Mouse (Mus musculus) limb, embryonic 10.5 days (tissue): ENCODE measurements around the gene Slc44a1. TPM values are rescaled to one million over a fixed set of nuclear protein-coding genes. Genes with fewer than 3 reads are reported as not detected.

Experiments used
- DNase-seq: peaks from one replicate; pipeline ENCODE4 v3.0.0-alpha.2; 2017; ENCODE audit warnings: low spot score
- H3K27ac ChIP-seq: fragments of 300-500 bp; sonication (generic); 2 replicates; pipeline ENCODE4 v1.5.1; 2016; ENCODE audit warnings: mild to moderate bottlenecking
- H3K27me3 ChIP-seq: fragments of 300-500 bp; sonication (generic); 2 replicates; pipeline ENCODE4 v1.6.1; 2016; ENCODE audit warnings: low read depth, mild to moderate bottlenecking; ENCODE audit not compliant: poor library complexity, severe bottlenecking
- H3K36me3 ChIP-seq: fragments of 300-500 bp; sonication (generic); 2 replicates; pipeline ENCODE4 v1.6.1; 2016; ENCODE audit warnings: mild to moderate bottlenecking, moderate library complexity
- H3K4me1 ChIP-seq: fragments of 300-500 bp; sonication (generic); 2 replicates; pipeline ENCODE4 v1.6.1; 2016
- H3K4me3 ChIP-seq: fragments of 300-500 bp; sonication (generic); 2 replicates; pipeline ENCODE4 v1.5.1; 2016; ENCODE audit warnings: mild to moderate bottlenecking, moderate library complexity
- H3K9me3 ChIP-seq: fragments of 300-500 bp; sonication (generic); replicated peaks from 2 replicates; pipeline ENCODE4 v1.6.1; 2016; ENCODE audit warnings: mild to moderate bottlenecking
- WGBS: fragments of 180-500 bp; shearing (Covaris S2); methylation state at CpG from one replicate; pipeline ENCODE4 v1.1.7; 2016; 5-methylcytosine and 5-hydroxymethylcytosine counted together
- polyA plus RNA-seq: library from polyadenylated mRNA; unstranded; fragments of >200 nt; fragmentation: Nextera tagmentation; extraction: Ambion mirVana; gene quantifications from 2 replicates; pipeline ENCODE4 v1.2.1, GENCODE M21; 2016

The Slc44a1 gene
- polyA plus RNA-seq, 1 experiment from 2014 or later: 18.3 TPM

GRCm38 (mm10) chr4:53438836-53439480 lies 1.3 kb upstream of the Slc44a1 start:
- Histone ChIP-seq H3K4me1 (peaks cover 61% of the 10 kb centered on the region), H3K36me3 (no peaks in the 10 kb centered on the region), H3K4me3 (peak overlapping the region; percentile 89; the same call in 1 of the 2 replicates), H3K27ac (no peak overlapping the region), H3K27me3 (peaks cover 10% of the 10 kb centered on the region; the same call in 1 of the 2 replicates), H3K9me3 (no peaks in the 10 kb centered on the region)
- no peak for DNase-seq
- 83% methylated on average over 7 of the region's 7 CpGs for WGBS

GRCm38 (mm10) chr4:53439636-53440009 lies 590 bp upstream of the Slc44a1 start:
- Histone ChIP-seq H3K9me3 (no peaks in the 10 kb centered on the region), H3K27me3 (peaks cover 10% of the 10 kb centered on the region; the same call in 1 of the 2 replicates), H3K4me3 (peak overlapping the region; percentile 89), H3K27ac (peak overlapping the region; percentile 91), H3K4me1 (peaks cover 64% of the 10 kb centered on the region), H3K36me3 (no peaks in the 10 kb centered on the region)
- WGBS: 19% methylated on average over 9 of the region's 9 CpGs
- no peak for DNase-seq

- DNase-seq: peak; percentile 66
- peaks cover 62% of the 10 kb centered on the region for H3K4me1 ChIP-seq
- H3K27me3 ChIP-seq: peaks cover 10% of the 10 kb centered on the region; the same call in 1 of the 2 replicates
- H3K9me3 ChIP-seq: no peaks in the 10 kb centered on the region
- H3K27ac ChIP-seq: peak overlapping the region; percentile 91
- H3K36me3 ChIP-seq: no peaks in the 10 kb centered on the region
- peak overlapping the region; percentile 89 for H3K4me3 ChIP-seq
- WGBS: under 1% methylated on average over 44 of the region's 45 CpGs
Observed at GRCm38 (mm10) chr4:53440816-53441571, 781 bp downstream of the Slc44a1 start.

- no peak for DNase-seq
- Histone ChIP-seq H3K27me3 (peaks cover 10% of the 10 kb centered on the region; the same call in 1 of the 2 replicates), H3K36me3 (no peaks in the 10 kb centered on the region), H3K27ac (no peak overlapping the region), H3K9me3 (no peaks in the 10 kb centered on the region), H3K4me3 (peak overlapping the region; percentile 89), H3K4me1 (peaks cover 62% of the 10 kb centered on the region)
- 23% methylated on average over 4 of the region's 4 CpGs for WGBS
Observed at GRCm38 (mm10) chr4:53441683-53442082, 1.5 kb downstream of the Slc44a1 start.

GRCm38 (mm10) chr4:53446216-53446615 lies 6.0 kb downstream of the Slc44a1 start:
- 74% methylated on average over 3 of the region's 3 CpGs for WGBS
- peaks cover 31% of the 10 kb centered on the region for H3K4me1 ChIP-seq
- H3K36me3 ChIP-seq: no peaks in the 10 kb centered on the region

GRCm38 (mm10) chr4:53447773-53448172 lies 7.6 kb downstream of the Slc44a1 start:
- DNase-seq: no peak
- H3K4me1 ChIP-seq: peaks cover 18% of the 10 kb centered on the region
- WGBS: 95% methylated on average over 4 of the region's 4 CpGs
- no peaks in the 10 kb centered on the region for H3K27me3 ChIP-seq
- no peak overlapping the region for H3K4me3 ChIP-seq
- H3K27ac ChIP-seq: no peak overlapping the region
- H3K36me3 ChIP-seq: no peaks in the 10 kb centered on the region
- H3K9me3 ChIP-seq: no peaks in the 10 kb centered on the region

More at GRCm38 (mm10) chr4:53446216-53446615, 6.0 kb downstream of the Slc44a1 start:
- Histone ChIP-seq H3K4me3 (no peak overlapping the region), H3K27me3 (peaks cover 6% of the 10 kb centered on the region; the same call in 1 of the 2 replicates), H3K9me3 (no peaks in the 10 kb centered on the region), H3K27ac (no peak overlapping the region)
- no peak for DNase-seq

GRCm38 (mm10) chr4:53450736-53451135 lies 10.5 kb downstream of the Slc44a1 start:
- no peaks in the 10 kb centered on the region for H3K36me3 ChIP-seq
- H3K4me1 ChIP-seq: peaks cover 3% of the 10 kb centered on the region; the same call in 1 of the 2 replicates
- H3K4me3 ChIP-seq: no peak overlapping the region
- H3K27me3 ChIP-seq: no peaks in the 10 kb centered on the region
- no peak overlapping the region for H3K27ac ChIP-seq
- H3K9me3 ChIP-seq: no peaks in the 10 kb centered on the region
- WGBS: 86% methylated on average over 7 of the region's 7 CpGs
- no peak for DNase-seq

GRCm38 (mm10) chr4:53451887-53452286 lies 11.7 kb downstream of the Slc44a1 start:
- no peak overlapping the region for H3K27ac ChIP-seq
- DNase-seq: no peak
- no peak overlapping the region for H3K4me3 ChIP-seq
- WGBS: 66% methylated on average over 4 of the region's 4 CpGs
- no peaks in the 10 kb centered on the region for H3K9me3 ChIP-seq
- peaks cover 3% of the 10 kb centered on the region; the same call in 1 of the 2 replicates for H3K4me1 ChIP-seq
- H3K36me3 ChIP-seq: no peaks in the 10 kb centered on the region
- H3K27me3 ChIP-seq: no peaks in the 10 kb centered on the region

- no peaks in the 10 kb centered on the region for H3K36me3 ChIP-seq
- no peaks in the 10 kb centered on the region for H3K9me3 ChIP-seq
- peaks cover 3% of the 10 kb centered on the region; the same call in 1 of the 2 replicates for H3K4me1 ChIP-seq
- no peak overlapping the region for H3K27ac ChIP-seq
- no peaks in the 10 kb centered on the region for H3K27me3 ChIP-seq
- 81% methylated on average over 1 of the region's 1 CpGs for WGBS
- no peak overlapping the region for H3K4me3 ChIP-seq
- no peak for DNase-seq
Observed at GRCm38 (mm10) chr4:53452457-53452856, 12.2 kb downstream of the Slc44a1 start.

GRCm38 (mm10) chr4:53452976-53453889 lies 13.0 kb downstream of the Slc44a1 start:
- Histone ChIP-seq H3K4me3 (no peak overlapping the region), H3K9me3 (no peaks in the 10 kb centered on the region), H3K36me3 (no peaks in the 10 kb centered on the region), H3K4me1 (peaks cover 3% of the 10 kb centered on the region; the same call in 1 of the 2 replicates), H3K27me3 (no peaks in the 10 kb centered on the region), H3K27ac (no peak overlapping the region)
- 58% methylated on average over 10 of the region's 10 CpGs for WGBS
- DNase-seq: no peak

GRCm38 (mm10) chr4:53455885-53456284 lies 15.7 kb downstream of the Slc44a1 start:
- no peak overlapping the region for H3K27ac ChIP-seq

GRCm38 (mm10) chr4:53456570-53456969 lies 16.4 kb downstream of the Slc44a1 start:
- Histone ChIP-seq H3K4me3 (no peak overlapping the region), H3K27me3 (no peaks in the 10 kb centered on the region), H3K27ac (no peak overlapping the region), H3K9me3 (no peaks in the 10 kb centered on the region), H3K4me1 (no peaks in the 10 kb centered on the region), H3K36me3 (no peaks in the 10 kb centered on the region)
- WGBS: 92% methylated on average over 6 of the region's 6 CpGs
- DNase-seq: no peak

More at GRCm38 (mm10) chr4:53455885-53456284, 15.7 kb downstream of the Slc44a1 start:
- Histone ChIP-seq H3K4me1 (no peaks in the 10 kb centered on the region), H3K27me3 (no peaks in the 10 kb centered on the region), H3K36me3 (no peaks in the 10 kb centered on the region), H3K9me3 (no peaks in the 10 kb centered on the region), H3K4me3 (no peak overlapping the region)
- DNase-seq: no peak
- 94% methylated on average over 2 of the region's 2 CpGs for WGBS
